Mouse (Mus musculus): ENCODE results near the gene 4933428G20Rik.
A peak's percentile ranks its signal among the peaks of the same experiment; 100 is the strongest.

The 4933428G20Rik gene

DNA sequence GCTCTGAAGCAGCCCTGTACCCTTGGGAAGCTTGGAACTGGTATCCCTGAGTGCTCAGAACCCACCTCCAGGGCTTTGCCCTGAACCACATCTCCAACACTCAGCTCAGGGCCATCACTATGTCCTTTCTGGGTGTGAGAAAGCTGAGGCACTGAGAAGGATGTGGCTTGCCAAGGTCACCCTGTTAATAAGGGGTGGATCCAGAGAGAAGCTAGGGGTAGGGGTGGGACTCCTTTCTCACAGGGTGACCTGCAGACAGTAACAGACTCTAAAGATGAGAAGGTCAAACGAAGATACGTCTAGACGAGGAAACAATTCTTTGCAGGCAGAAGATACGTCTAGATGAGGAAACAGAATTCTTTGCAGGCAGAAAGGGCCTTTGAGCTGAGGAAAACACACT, 2.7 kb upstream of the 4933428G20Rik start:
- DNase-seq, result no peak

DNA sequence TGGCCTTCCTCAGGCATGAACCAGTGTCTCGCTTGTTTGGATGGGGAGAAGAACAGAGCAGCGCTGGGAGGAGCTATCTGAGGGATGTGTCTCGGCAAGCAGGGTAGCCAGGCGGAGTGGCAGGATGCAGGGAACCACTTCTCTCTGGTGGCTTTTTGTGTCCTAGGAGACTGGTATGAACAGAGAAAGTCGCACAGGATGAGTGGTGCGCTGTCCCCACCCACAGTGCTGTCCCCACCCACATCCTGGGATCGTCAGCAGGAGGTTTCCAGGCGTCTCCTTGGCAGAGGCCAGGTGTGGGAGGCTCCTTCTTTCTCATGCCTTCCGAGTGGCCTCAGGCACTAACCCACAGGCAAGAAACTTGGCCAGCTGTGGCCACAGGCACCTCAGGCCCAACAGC, 2.2 kb upstream of the 4933428G20Rik start:
- DNase-seq, result no peak

GRCm38 (mm10) chr11:97500720-97501448, 744 bp upstream of the 4933428G20Rik start:
- no peak for DNase-seq

GRCm38 (mm10) chr11:97497543-97497942, 2.6 kb downstream of the 4933428G20Rik start:
- DNase-seq, result peak; percentile 89

DNA sequence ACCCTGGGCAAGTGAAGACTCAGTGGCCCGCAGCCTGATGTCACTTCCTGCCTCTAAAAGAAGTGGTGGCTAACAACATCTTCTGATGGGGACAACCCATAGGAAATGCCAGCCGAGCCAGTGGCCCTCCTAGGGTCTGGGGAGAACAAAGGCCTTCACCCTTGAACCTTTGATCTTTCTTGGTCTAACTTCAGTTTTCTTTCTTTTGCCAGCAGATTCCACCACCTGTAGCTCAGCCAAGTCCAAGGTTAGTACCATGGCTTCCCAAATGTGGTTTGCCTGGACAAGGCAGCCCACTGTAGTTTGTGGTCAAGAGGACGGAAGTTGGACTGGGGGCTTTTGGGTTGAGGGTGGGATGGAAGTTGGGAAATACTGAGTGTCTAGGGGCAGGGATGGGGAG, 7.3 kb downstream of the 4933428G20Rik start:
- DNase-seq, result no peak

DNA sequence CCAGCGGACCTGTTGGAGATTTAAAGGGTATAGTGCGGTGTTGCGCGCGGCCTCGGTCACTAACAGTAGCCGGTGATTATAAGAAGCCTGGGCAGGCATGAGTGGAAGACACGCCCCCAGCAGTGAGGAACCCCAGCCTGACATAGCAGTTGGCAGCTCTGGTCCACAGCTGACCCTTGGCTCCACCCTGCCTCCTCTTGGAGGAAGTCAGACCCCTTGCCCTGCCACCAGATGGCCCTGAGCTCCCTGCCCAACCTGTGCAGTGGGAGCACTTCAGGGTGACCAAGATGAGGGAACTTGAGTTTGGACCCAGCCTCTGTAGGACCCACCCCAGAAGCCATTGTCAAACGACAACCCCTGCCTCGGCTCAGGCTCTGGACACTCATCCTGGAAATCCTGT, 8.5 kb downstream of the 4933428G20Rik start:
- DNase-seq, result no peak

GRCm38 (mm10) chr11:97489589-97490324, 10.4 kb downstream of the 4933428G20Rik start:
- DNase-seq, result peak; percentile 68

DNA sequence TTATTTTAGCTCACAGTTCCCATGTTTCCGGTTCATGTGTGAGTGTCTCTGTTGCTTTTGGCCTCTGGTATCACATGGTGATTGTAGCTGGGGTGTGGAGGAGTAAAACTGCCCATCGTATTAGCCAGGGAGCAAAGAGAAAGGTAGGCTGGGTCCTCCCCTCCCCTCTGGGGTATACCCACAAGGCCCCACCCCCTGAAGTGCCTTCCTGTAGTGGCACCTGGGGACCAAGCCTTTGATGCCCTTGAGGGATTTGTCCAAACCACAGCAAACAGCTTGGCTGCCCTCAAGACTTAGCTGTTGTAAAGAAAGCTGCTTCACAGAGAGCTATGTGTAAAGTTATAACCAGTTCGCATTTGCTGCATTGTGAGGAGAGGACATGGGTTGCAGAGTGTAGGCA, 12.5 kb downstream of the 4933428G20Rik start:
- no peak for DNase-seq

GRCm38 (mm10) chr11:97485661-97486060, 14.5 kb downstream of the 4933428G20Rik start:
- no peak for DNase-seq

- no peak for DNase-seq
Observed at GRCm38 (mm10) chr11:97479824-97480223, 20.3 kb downstream of the 4933428G20Rik start.

DNA sequence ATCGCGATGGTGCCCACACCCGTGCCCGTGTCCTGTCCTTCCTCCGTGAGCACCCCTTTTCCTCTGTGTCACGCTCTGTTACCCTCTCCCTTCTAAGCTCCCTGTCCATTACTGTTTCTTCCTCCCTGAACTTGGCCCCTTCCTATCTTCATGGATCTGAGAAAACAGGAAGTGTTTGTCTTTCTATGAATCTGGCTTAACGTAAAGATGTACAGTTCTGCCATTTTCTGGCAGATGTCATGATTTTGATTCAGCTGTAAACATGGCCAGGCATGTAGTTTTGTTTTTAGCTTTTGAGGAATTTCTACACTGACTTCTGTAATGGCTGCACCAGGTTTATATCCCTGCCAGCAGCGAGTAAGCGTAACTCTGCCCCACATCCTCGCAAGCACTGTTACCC, 21.1 kb downstream of the 4933428G20Rik start:
- no peak for DNase-seq

DNA sequence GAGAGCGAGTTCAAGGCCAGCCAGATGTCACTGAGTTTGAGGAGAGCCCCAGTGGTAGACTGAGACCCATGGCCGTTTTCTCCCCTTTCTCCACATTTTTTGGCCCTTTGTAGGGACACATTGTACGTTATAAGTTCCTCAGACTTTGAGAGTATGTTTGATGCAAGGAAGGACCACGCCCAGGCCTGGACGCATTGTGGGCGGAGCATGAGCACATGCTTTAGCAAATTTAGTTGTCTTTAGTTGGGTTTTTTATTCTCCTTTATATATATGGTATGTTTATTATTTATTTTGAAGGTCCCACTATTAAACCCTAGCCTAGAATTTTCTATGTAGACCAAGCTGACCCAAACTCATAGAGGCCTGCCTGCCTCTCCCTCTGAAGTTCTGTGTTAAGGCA, 21.8 kb downstream of the 4933428G20Rik start:
- DNase-seq, result no peak

- DNase-seq, result no peak
Observed at GRCm38 (mm10) chr11:97477431-97477830, 22.7 kb downstream of the 4933428G20Rik start.

DNA sequence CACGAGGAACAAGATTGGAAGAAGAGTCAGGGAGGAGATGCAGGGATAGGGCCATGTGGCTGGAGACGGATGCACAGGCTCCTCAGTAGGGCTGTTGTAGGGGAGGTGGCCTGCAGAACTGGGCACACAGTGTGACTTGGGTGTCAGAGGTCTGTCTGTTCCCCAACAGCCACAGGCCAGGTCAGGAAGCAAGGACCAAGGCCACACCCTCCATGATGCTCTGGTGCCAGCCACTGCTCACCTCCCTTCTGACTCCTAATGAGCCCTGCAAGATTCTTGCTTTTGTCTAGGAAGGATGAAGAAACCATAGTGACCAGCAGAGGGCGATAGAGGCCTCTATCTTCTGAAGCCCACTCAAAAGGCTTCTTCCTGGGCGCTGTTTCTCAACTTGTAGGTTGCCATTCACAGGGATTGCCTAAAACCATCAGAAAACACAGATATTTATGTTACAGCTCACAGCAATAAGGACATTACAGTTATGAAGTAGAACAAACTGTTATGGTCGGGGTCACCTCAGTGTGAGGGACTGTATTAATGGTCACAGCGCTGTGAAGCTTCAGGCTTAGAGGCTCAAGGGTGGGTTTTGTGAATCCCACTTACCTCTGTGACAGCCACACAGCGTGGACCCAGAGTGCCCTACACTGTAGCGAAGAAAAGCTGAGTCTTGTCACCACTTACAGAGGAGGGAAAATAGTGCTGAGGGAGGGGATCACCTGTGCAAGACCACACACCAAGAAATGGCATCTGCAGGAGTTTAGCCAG, 23.6 kb downstream of the 4933428G20Rik start:
- DNase-seq, result peak; percentile 29

DNA sequence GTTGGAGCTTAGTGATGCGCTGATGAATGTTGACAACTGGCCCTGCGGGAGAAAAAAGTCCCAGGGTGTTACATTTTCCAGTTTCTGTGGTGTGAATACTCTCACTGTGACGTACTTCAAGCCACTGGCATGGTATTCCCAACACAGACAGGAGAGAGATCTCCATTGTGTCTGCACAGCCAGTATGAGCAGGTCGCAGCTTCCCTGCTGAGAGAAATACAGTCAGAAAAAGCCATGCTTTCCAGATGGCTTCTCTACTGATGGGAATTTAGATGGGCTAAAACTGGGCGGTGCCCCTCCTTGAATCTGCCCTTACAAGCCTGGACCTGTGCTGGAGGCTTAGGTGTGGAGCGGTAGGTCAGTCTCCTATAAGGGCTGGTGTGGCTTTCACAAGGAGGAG, 28.9 kb downstream of the 4933428G20Rik start:
- DNase-seq, result no peak

DNA sequence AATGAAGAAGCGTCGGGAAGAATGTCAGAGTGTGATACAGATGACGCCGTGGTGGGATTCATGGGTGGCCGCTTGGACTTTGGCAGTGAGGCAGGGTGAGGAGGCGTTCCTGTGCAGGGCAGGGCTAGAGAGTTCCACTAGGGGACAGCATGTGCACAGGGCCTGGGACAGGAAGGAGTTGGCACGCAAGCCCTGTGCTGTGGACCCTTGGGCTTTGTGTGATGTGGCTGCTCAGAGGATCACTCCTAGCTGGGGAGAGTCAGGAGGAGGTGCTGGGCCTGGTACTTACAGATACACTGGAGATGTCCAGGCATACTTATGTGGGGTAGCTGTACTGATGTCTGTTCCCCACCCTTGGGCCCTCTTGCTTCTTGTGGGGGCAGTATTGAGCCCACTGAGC, 30.3 kb downstream of the 4933428G20Rik start:
- DNase-seq, result no peak

- peak; percentile 70 for DNase-seq
Observed at GRCm38 (mm10) chr11:97468639-97469287, 31.4 kb downstream of the 4933428G20Rik start.

GRCm38 (mm10) chr11:97466444-97467160, 33.5 kb downstream of the 4933428G20Rik start:
- DNase-seq, result no peak

DNA sequence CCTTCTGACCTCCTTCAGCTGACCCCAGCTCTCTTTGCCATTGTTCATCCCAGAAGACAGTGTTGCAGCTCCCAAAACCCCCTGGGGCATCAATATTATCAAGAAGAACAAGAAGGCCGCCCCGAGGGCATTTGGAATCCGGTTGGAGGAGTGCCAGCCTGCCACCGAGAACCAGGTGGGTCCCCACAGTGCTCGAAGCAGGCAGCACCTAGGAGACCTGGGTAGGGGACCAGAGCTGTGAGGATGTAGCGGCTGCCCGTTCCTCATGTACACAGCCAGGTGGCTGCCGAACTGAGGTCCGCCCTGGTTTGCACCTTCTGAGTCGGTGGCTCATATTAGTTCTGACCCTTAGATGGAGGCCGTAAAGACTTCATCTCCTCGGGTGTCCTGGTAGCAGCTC, 34.2 kb downstream of the 4933428G20Rik start:
- no peak for DNase-seq

- no peak for DNase-seq
Observed at GRCm38 (mm10) chr11:97463991-97464390, 36.1 kb downstream of the 4933428G20Rik start.

GRCm38 (mm10) chr11:97463166-97463565, 37.0 kb downstream of the 4933428G20Rik start:
- no peak for DNase-seq

DNA sequence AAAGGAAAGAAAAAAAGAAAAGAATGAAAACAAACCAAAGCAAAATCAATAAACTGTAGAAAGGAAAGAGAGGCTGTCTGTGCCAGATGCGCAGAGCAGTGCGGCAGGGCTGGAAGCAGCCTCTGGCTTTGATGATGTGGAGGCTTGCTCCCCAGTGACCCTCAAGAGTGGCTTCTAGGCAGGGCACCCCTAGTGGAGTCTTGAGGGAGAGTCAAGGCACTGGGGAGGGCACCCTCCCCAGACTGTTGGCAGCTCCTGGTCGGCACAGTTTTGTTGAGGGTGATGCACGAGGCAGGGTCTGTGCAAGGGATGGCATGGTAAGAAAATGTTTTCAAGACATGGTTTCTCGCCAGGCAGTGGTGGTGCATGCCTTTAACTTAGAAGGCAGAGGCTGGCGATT, 37.6 kb downstream of the 4933428G20Rik start:
- no peak for DNase-seq

Measured in kidney, adult 11 months (tissue).